Mouse (Mus musculus) lung, postnatal 36 days (tissue): ENCODE measurements around the gene Sh2d4b.
A peak's percentile ranks its signal among the peaks of the same experiment; 100 is the strongest.

ENCODE experiments used
- DNase-seq: peaks from one replicate; pipeline ENCODE4 v3.0.0; 2022; ENCODE audit warnings: mixed read lengths

The Sh2d4b gene

GRCm38 (mm10) chr14:40893196-40893595, at the start of gene Sh2d4b:
Gene Sh2d4b (minus strand): TSS chr14:40893266.
- DNase-seq: no peak

- DNase-seq: no peak
Observed at GRCm38 (mm10) chr14:40942429-40942828, 49.4 kb upstream of the Sh2d4b start.

GRCm38 (mm10) chr14:40938380-40938987, 45.4 kb upstream of the Sh2d4b start:
- DNase-seq: no peak

- no peak for DNase-seq
Observed at GRCm38 (mm10) chr14:40937052-40937451, 44.0 kb upstream of the Sh2d4b start.

GRCm38 (mm10) chr14:40935481-40935880, 42.4 kb upstream of the Sh2d4b start:
- DNase-seq: peak; percentile 36

GRCm38 (mm10) chr14:40935054-40935453, 42.0 kb upstream of the Sh2d4b start:
- DNase-seq: no peak

- DNase-seq: peak; percentile 21
Observed at GRCm38 (mm10) chr14:40933328-40933727, 40.3 kb upstream of the Sh2d4b start.

- peak; percentile 40 for DNase-seq
Observed at GRCm38 (mm10) chr14:40932225-40932624, 39.2 kb upstream of the Sh2d4b start.

- peak; percentile 53 for DNase-seq
Observed at GRCm38 (mm10) chr14:40931115-40931829, 38.2 kb upstream of the Sh2d4b start.

GRCm38 (mm10) chr14:40929943-40930342, 36.9 kb upstream of the Sh2d4b start:
- no peak for DNase-seq

GRCm38 (mm10) chr14:40928897-40929296, 35.8 kb upstream of the Sh2d4b start:
- no peak for DNase-seq

GRCm38 (mm10) chr14:40927041-40927440, 34.0 kb upstream of the Sh2d4b start:
- no peak for DNase-seq

- DNase-seq: peak; percentile 63
Observed at GRCm38 (mm10) chr14:40924378-40925113, 31.5 kb upstream of the Sh2d4b start.

GRCm38 (mm10) chr14:40921241-40921640, 28.2 kb upstream of the Sh2d4b start:
- peak; percentile 53 for DNase-seq

GRCm38 (mm10) chr14:40919521-40919920, 26.5 kb upstream of the Sh2d4b start:
- peak; percentile 43 for DNase-seq

- no peak for DNase-seq
Observed at GRCm38 (mm10) chr14:40918477-40918876, 25.4 kb upstream of the Sh2d4b start.

- DNase-seq: peak; percentile 97
Observed at GRCm38 (mm10) chr14:40917632-40918031, 24.6 kb upstream of the Sh2d4b start.

GRCm38 (mm10) chr14:40916667-40917066, 23.6 kb upstream of the Sh2d4b start:
- DNase-seq: no peak

- DNase-seq: no peak
Observed at GRCm38 (mm10) chr14:40915838-40916237, 22.8 kb upstream of the Sh2d4b start.

GRCm38 (mm10) chr14:40914701-40915100, 21.6 kb upstream of the Sh2d4b start:
- DNase-seq: no peak

- DNase-seq: no peak
Observed at GRCm38 (mm10) chr14:40913709-40914108, 20.6 kb upstream of the Sh2d4b start.

- DNase-seq: no peak
Observed at GRCm38 (mm10) chr14:40911529-40911928, 18.5 kb upstream of the Sh2d4b start.

GRCm38 (mm10) chr14:40908763-40909162, 15.7 kb upstream of the Sh2d4b start:
- DNase-seq: no peak

GRCm38 (mm10) chr14:40906770-40907169, 13.7 kb upstream of the Sh2d4b start:
- DNase-seq: no peak
